Mouse (Mus musculus): ENCODE data around the gene Wdr66. TPM values are rescaled to one million over a fixed set of nuclear protein-coding genes. Genes with fewer than 3 reads are reported as not detected.

Wdr66 gene
- polyA plus RNA-seq, 1 experiment from 2014 or later = 0.64 TPM

DNA sequence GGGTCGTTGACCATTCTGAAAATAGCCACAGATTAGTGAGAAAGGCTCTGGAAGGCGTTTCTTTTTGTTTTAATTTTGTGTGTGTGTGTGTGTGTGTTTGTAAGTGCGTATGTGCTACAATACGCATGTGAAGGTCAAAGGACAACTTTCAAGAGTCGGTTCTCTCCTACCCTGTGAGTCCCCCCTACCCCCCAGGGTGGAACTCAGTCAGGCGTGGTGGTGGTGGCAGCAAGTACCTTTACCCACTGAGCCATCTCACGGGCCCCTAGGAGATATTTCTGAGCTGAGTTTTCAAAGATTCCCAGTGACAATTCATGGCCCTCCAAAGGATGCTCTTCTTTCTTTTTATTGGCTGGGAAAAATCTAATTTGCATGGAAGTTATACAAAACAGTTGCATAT lies 45.9 kb downstream of the Wdr66 start:
- Histone ChIP-seq H3K4me1 (ENCODE audit: control insufficient read depth, insufficient read depth, low read length) (peaks cover 12% of the 10 kb centered on the region; the same call in 1 of the 2 replicates), H3K36me3 (ENCODE audit: control insufficient read depth, insufficient read depth, low read length) (no peaks in the 10 kb centered on the region), H3K4me2 (no peak overlapping the region), H3K4me3 (ENCODE audit: low read depth, low read length) (no peak overlapping the region), H3K27me3 (ENCODE audit: control insufficient read depth, insufficient read depth, low read length) (peaks cover 7% of the 10 kb centered on the region), H3K9me3 (replicated peaks; ENCODE audit: control insufficient read depth, low read length) (no peaks in the 10 kb centered on the region), H3K9ac (ENCODE audit: low read depth, low read length) (no peak overlapping the region), H3K27ac (ENCODE audit: low read depth, low read length) (no peak overlapping the region)
- ATAC-seq (replicated peaks; ENCODE audit: insufficient number of reproducible peaks, low FRiP score, low TSS enrichment) = no peak
- WGBS (ENCODE audit: insufficient replicate concordance) = 76% methylated on average over 7 of the region's 7 CpGs

DNA sequence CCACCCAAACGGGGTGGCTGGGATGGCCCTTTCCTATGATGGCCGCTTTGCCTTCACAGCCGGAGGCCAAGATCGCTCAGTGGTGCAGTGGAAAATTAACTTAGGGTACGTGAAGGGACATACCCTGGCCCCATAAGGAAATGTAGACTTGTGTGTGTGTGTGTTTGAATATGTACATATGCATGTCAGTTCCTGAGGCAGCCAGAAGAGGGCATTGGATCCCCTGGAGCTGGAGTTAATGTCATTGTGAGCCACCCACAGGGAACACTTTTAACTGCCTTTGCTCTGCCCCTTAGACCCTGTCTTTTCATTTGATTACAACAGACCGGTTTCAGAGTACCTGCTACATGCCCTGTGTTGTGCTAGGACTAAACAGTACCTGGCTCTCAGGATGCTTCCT lies 46.6 kb downstream of the Wdr66 start:
- no peak for ATAC-seq (replicated peaks; ENCODE audit: insufficient number of reproducible peaks, low FRiP score, low TSS enrichment)
- H3K4me1 ChIP-seq (ENCODE audit: control insufficient read depth, insufficient read depth, low read length) = peaks cover 12% of the 10 kb centered on the region; the same call in 1 of the 2 replicates
- H3K4me3 ChIP-seq (ENCODE audit: low read depth, low read length) = no peak overlapping the region
- no peaks in the 10 kb centered on the region for H3K36me3 ChIP-seq (ENCODE audit: control insufficient read depth, insufficient read depth, low read length)
- no peak overlapping the region for H3K4me2 ChIP-seq
- WGBS (ENCODE audit: insufficient replicate concordance) = 91% methylated on average over 6 of the region's 6 CpGs
- no peaks in the 10 kb centered on the region for H3K9me3 ChIP-seq (replicated peaks; ENCODE audit: control insufficient read depth, low read length)
- H3K27ac ChIP-seq (ENCODE audit: low read depth, low read length) = no peak overlapping the region
- peaks cover 7% of the 10 kb centered on the region for H3K27me3 ChIP-seq (ENCODE audit: control insufficient read depth, insufficient read depth, low read length)
- no peak overlapping the region for H3K9ac ChIP-seq (ENCODE audit: low read depth, low read length)

- Histone ChIP-seq H3K4me3 (ENCODE audit: low read depth, low read length) (no peak overlapping the region), H3K4me2 (no peak overlapping the region), H3K27me3 (ENCODE audit: control insufficient read depth, insufficient read depth, low read length) (peaks cover 7% of the 10 kb centered on the region), H3K9ac (ENCODE audit: low read depth, low read length) (no peak overlapping the region), H3K4me1 (ENCODE audit: control insufficient read depth, insufficient read depth, low read length) (peaks cover 12% of the 10 kb centered on the region; the same call in 1 of the 2 replicates), H3K27ac (ENCODE audit: low read depth, low read length) (no peak overlapping the region), H3K9me3 (replicated peaks; ENCODE audit: control insufficient read depth, low read length) (no peaks in the 10 kb centered on the region), H3K36me3 (ENCODE audit: control insufficient read depth, insufficient read depth, low read length) (no peaks in the 10 kb centered on the region)
- 54% methylated on average over 8 of the region's 8 CpGs for WGBS (ENCODE audit: insufficient replicate concordance)
- no peak for ATAC-seq (replicated peaks; ENCODE audit: insufficient number of reproducible peaks, low FRiP score, low TSS enrichment)
Observed at GRCm38 (mm10) chr5:123300496-123301034, 48.7 kb downstream of the Wdr66 start.

DNA sequence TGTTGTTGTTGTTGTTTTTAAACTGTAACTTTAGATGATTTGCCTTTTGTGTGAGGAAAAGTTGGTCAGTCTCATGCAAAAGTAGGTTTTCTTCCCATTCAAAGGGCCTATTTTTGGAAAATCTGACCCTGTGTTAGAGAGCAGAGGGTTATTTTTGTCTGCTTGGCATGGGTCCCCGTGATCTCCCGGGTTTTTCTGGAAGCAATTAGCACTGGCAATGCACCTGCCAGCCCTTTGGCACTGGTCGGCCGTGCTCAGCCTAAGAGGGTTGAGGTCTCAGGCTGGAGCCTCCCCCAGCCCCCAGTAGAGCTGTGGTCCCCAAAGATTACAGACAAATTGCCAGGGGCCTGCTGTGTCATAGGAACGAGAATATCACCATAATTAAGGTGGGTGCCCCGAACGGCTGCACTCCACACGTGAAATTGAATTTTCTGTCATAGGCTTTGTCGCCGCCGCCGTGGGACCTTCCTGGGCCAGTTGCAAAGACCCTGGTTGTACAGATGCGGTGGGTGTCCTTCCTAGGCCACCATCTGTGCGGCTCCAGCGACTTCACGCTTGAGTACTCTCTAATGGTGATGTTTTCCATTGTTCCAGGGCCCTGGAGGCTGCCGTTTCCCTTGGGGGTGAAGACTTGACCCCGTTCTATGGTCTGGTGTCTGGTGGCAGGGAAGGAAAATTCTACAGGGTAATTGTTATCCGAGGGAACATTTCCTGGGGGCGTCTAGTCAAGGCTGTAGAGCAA lies 50.0 kb downstream of the Wdr66 start:
- peaks cover 3% of the 10 kb centered on the region; the same call in 1 of the 2 replicates for H3K27me3 ChIP-seq (ENCODE audit: control insufficient read depth, insufficient read depth, low read length)
- 69% methylated on average over 20 of the region's 20 CpGs for WGBS (ENCODE audit: insufficient replicate concordance)
- no peak overlapping the region for H3K27ac ChIP-seq (ENCODE audit: low read depth, low read length)
- no peaks in the 10 kb centered on the region for H3K9me3 ChIP-seq (replicated peaks; ENCODE audit: control insufficient read depth, low read length)
- no peak overlapping the region for H3K4me3 ChIP-seq (ENCODE audit: low read depth, low read length)
- ATAC-seq (replicated peaks; ENCODE audit: insufficient number of reproducible peaks, low FRiP score, low TSS enrichment) = no peak
- no peaks in the 10 kb centered on the region for H3K36me3 ChIP-seq (ENCODE audit: control insufficient read depth, insufficient read depth, low read length)
- H3K4me2 ChIP-seq = no peak overlapping the region
- peaks cover 12% of the 10 kb centered on the region; the same call in 1 of the 2 replicates for H3K4me1 ChIP-seq (ENCODE audit: control insufficient read depth, insufficient read depth, low read length)
- H3K9ac ChIP-seq (ENCODE audit: low read depth, low read length) = no peak overlapping the region

- Histone ChIP-seq H3K9me3 (replicated peaks; ENCODE audit: control insufficient read depth, low read length) (no peaks in the 10 kb centered on the region), H3K9ac (ENCODE audit: low read depth, low read length) (no peak overlapping the region), H3K27me3 (ENCODE audit: control insufficient read depth, insufficient read depth, low read length) (no peaks in the 10 kb centered on the region), H3K4me1 (ENCODE audit: control insufficient read depth, insufficient read depth, low read length) (no peaks in the 10 kb centered on the region), H3K4me2 (no peak overlapping the region), H3K4me3 (ENCODE audit: low read depth, low read length) (no peak overlapping the region), H3K36me3 (ENCODE audit: control insufficient read depth, insufficient read depth, low read length) (no peaks in the 10 kb centered on the region), H3K27ac (ENCODE audit: low read depth, low read length) (no peak overlapping the region)
- WGBS (ENCODE audit: insufficient replicate concordance) = 70% methylated on average over 18 of the region's 18 CpGs
- no peak for ATAC-seq (replicated peaks; ENCODE audit: insufficient number of reproducible peaks, low FRiP score, low TSS enrichment)
Observed at GRCm38 (mm10) chr5:123307630-123308282, 55.9 kb downstream of the Wdr66 start.

GRCm38 (mm10) chr5:123309816-123310215 lies 57.9 kb downstream of the Wdr66 start:
- no peak for ATAC-seq (replicated peaks; ENCODE audit: insufficient number of reproducible peaks, low FRiP score, low TSS enrichment)
- H3K4me2 ChIP-seq = no peak overlapping the region
- H3K9me3 ChIP-seq (replicated peaks; ENCODE audit: control insufficient read depth, low read length) = no peaks in the 10 kb centered on the region
- no peaks in the 10 kb centered on the region for H3K36me3 ChIP-seq (ENCODE audit: control insufficient read depth, insufficient read depth, low read length)
- no peaks in the 10 kb centered on the region for H3K27me3 ChIP-seq (ENCODE audit: control insufficient read depth, insufficient read depth, low read length)
- H3K27ac ChIP-seq (ENCODE audit: low read depth, low read length) = no peak overlapping the region
- H3K4me3 ChIP-seq (ENCODE audit: low read depth, low read length) = no peak overlapping the region
- H3K9ac ChIP-seq (ENCODE audit: low read depth, low read length) = no peak overlapping the region
- WGBS (ENCODE audit: insufficient replicate concordance) = 30% methylated on average over 10 of the region's 10 CpGs
- H3K4me1 ChIP-seq (ENCODE audit: control insufficient read depth, insufficient read depth, low read length) = no peaks in the 10 kb centered on the region

DNA sequence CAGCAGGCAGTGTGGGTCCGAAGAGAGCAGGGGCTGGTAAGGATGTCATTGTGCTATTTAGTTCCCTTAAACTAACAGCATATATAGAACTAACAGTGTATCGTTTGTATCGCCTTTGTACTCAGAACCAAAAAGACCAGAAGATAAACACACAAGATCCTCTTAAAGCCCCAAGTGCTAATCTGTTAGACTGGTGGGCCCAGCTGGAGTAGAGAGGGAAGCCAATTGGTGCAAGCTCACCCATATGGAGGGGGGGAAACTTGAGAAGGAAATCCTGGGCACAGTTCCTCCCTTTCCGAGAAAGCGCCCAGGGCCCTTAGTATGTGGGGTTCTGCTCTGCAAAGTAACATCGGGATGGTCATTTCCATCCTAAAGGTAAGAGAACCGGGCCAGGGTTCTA lies 58.3 kb downstream of the Wdr66 start:
- ATAC-seq (replicated peaks; ENCODE audit: insufficient number of reproducible peaks, low FRiP score, low TSS enrichment) = no peak
- Histone ChIP-seq H3K27ac (ENCODE audit: low read depth, low read length) (no peak overlapping the region), H3K9me3 (replicated peaks; ENCODE audit: control insufficient read depth, low read length) (no peaks in the 10 kb centered on the region), H3K4me3 (ENCODE audit: low read depth, low read length) (no peak overlapping the region), H3K27me3 (ENCODE audit: control insufficient read depth, insufficient read depth, low read length) (no peaks in the 10 kb centered on the region), H3K4me1 (ENCODE audit: control insufficient read depth, insufficient read depth, low read length) (no peaks in the 10 kb centered on the region), H3K36me3 (ENCODE audit: control insufficient read depth, insufficient read depth, low read length) (no peaks in the 10 kb centered on the region), H3K4me2 (no peak overlapping the region), H3K9ac (ENCODE audit: low read depth, low read length) (no peak overlapping the region)
- 40% methylated on average over 7 of the region's 7 CpGs for WGBS (ENCODE audit: insufficient replicate concordance)

DNA sequence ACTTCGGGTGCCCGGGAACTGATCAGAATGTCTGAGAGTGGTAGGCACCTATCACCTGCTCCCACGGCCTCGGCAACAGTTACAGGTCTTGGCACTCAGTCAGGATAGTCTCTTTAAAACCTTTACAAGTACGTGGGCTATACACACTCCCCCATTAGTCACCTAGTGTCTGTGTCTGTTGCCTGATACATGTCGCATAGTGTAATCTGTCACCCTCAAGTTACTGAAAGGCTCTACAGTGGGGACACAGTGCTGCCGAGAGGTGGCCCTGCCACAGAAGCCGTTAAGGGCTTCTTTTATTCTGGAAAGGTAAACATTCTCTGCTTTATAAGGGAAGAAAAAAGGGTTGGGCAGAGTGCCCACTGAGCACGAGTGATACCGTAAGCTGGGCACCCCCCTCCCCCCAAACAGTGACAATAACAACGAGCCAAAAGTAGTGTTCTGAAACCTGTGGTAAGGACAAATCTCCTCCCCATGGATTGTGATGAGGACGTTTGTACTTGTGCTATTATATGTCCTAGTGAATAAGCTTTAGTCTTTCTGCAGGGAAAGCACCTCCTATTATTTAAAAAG lies 61.2 kb downstream of the Wdr66 start:
- Histone ChIP-seq H3K9ac (ENCODE audit: low read depth, low read length) (no peak overlapping the region), H3K4me1 (ENCODE audit: control insufficient read depth, insufficient read depth, low read length) (0 out of 2 replicates have a peak, but pooled peaks cover 4% of the 10 kb centered on the region), H3K36me3 (ENCODE audit: control insufficient read depth, insufficient read depth, low read length) (no peaks in the 10 kb centered on the region), H3K4me2 (no peak overlapping the region), H3K27me3 (ENCODE audit: control insufficient read depth, insufficient read depth, low read length) (no peaks in the 10 kb centered on the region), H3K4me3 (ENCODE audit: low read depth, low read length) (no peak overlapping the region), H3K9me3 (replicated peaks; ENCODE audit: control insufficient read depth, low read length) (no peaks in the 10 kb centered on the region), H3K27ac (ENCODE audit: low read depth, low read length) (no peak overlapping the region)
- WGBS (ENCODE audit: insufficient replicate concordance) = 49% methylated on average over 12 of the region's 12 CpGs
- no peak for ATAC-seq (replicated peaks; ENCODE audit: insufficient number of reproducible peaks, low FRiP score, low TSS enrichment)
